Mouse (Mus musculus) megakaryocyte, embryonic 14.5 days (primary cell): Measurements from ENCODE around the gene Acot7.

Experiments
- FLI1 ChIP-seq: IDR thresholded peaks from 2 replicates; pipeline ENCODE4 v1.6.1; 2012; ENCODE audit warnings: low read length, inconsistent platforms, mixed read lengths
- GATA1 ChIP-seq: IDR thresholded peaks from 3 replicates; pipeline ENCODE4 v1.6.1; 2012; ENCODE audit warnings: mixed read lengths, low read length, inconsistent platforms, borderline replicate concordance

DNA sequence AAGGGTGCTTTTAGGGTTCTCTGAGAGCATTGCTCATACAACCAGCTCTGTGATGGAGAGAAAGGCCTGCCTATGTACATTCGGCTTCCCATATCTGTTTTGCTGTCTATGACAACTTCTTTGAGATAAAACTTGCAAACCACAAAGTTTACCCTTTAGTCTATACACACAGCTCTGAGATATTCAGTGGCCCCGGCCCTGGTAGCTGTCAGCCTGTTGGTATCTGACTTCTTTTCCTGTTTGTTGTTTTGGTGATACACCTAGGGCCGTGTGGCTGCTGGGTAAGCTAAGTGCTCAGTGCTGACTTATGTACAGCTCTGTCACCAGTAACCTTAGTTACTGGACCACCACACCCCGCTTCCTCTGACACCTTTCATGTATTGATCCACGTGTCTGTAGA, 19.6 kb downstream of the Acot7 start:
- TF ChIP-seq FLI1 (no peak), GATA1 (no peak)
